Mouse (Mus musculus): ENCODE results near the gene Hbs1l.

Gene Hbs1l

DNA sequence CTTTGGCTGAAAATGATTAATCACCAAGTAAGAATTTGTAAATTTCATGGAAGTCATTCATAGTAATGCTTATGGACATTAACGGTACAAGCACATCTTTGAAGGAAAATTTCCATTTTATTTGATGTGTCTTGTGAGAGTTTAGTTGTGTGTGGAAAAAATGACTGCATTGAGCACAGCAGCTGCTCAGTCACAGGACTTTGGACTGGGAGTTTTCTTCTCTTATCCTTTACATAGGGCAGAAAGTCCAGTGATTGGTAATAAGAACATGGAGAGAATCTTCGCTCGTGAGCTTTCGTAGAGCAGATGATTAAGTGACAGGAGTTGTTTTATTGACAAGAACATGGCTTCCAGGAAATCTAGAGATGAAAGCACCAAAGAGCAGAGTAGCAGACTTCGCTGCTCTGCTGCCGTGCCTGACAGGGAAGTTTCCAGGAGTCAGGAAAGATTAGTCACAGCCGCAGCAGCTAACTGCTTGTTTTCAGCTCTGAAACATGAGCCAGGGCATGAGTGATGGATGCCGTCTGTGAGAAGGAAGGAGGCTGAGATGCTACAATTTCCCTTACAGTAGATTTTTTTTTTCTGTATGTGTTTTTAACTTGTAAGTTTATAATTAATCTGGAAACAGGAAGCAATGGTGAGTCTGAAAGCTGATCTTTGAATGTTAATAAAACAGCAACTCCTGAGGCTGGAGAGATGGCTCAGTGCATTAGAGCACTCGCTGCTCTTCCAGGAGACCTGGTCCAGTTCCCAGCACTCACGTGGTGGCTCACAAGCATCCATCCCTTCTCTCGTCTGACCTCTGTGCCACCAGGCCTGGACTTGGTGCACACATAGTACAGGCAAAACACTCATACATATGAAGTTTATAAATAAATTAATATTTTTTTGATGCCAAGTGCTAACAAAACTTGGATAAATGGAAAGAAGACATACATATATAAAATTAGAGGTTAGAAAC, 9.2 kb downstream of the Hbs1l start:
- DNase-seq (ENCODE audit: low spot score): no peak

DNA sequence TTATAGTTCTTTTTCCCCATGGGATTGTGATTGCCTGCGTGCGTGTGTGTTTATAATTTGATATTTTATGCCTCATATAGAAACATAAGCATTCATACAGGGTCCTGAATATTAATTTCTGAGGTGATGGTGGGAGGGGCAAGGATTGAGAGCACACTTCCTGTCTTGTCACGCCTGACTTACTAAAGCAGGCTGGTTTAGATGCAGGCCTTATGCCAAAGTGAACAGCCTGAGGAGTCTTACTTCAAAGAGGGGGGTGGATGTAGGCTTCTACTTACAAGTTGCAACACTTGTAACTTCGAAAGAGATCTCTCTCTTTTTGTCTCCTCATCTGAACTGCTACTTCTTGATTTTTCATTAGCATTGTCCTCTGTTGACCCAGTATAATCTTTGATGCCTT, 18.0 kb downstream of the Hbs1l start:
- DNase-seq (ENCODE audit: low spot score): no peak

DNA sequence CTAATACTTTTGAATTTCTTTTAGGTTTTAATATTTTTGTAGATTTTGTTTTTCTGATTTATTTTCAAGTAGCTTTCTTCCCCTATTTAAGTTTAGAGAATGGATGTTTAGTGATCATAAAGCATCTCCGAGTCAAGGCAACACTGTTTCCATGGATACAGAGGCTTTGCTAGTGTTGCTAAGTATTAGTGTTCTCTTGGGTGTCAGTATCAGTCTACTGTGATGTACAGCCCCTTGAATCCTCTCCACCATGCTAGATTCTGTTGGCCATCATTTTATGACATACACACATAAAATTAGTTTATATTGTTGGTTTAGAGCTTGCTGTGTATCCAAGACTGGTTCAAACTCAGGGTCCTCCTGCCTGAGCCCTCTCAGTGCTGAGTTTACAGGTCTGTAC, 20.3 kb downstream of the Hbs1l start:
- DNase-seq (ENCODE audit: low spot score): no peak

DNA sequence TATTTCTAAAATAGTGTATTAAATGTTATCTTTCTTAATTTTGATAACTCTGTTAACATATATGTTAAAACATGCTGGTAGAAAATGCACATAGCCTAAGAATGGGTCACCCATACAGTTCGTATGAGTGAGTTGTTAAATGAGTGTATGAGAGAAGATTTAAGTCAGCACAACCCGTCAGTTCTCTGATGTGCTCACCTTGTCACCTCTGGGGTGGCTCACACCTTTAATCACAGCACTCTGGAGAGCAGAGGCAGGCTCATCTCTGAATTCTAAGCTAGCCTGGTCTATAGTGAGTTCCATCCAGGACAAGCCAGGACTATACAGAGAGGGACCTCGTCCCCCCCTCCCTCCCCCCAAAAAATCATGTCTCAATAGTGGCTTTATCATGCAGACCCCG, 22.5 kb downstream of the Hbs1l start:
- DNase-seq (ENCODE audit: low spot score): no peak

DNA sequence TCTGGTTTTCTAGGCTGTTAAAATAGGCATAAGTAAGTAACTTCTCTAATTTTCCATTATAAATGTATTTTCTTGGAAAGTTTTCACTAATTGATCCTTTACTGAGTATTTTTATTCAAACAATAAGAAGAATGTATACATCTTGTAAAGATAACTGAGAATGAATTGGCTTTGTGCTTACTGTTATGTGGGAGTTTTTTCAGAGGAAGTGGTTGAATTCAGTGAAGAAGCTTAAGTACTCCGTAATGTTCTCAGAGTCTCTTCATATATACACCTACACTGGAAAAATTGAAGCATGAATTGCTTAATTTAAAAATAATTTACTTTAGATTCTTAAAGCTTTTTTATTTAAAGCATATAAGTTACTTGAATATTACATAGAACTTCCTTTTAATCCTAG, 23.2 kb downstream of the Hbs1l start:
- no peak for DNase-seq (ENCODE audit: low spot score)

DNA sequence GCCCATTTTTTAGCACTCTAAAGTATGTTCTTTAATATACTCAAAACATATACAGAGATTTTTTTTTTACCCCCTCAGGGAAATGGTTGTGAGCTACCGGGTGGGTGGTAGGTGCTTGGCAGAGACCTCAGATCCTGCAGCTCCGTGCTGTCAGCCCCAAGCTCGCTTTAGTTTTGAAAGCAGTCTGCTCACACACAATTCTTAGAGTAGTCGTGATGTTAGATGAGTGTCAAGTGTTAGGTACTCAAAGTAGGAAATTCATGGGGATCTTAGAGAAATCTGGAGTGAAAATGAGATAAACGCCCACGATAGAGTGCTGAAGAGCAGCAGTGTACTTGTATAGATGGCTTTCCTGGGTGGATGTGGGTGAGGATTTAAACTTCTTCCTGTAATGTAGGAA, 24.8 kb downstream of the Hbs1l start:
- no peak for DNase-seq (ENCODE audit: low spot score)

DNA sequence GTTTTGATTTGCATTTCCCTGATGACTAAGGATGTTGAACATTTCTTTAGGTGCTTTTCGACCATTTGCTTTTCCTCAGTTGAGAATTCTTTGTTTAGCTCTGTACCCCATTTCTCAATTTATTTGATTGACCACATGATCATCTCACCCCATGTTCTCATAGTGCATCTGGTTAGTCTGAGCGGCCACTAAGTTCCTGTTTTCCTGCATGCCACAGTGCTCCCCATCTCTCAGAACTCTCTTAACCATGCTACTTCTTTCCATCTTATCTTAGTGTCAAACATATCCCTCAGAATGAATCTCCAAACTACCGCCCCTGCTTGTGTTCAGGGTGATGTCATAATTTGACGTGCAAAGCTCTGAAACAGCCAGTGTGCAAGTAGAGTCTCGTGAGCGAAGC, 30.6 kb downstream of the Hbs1l start:
- no peak for DNase-seq (ENCODE audit: low spot score)

DNA sequence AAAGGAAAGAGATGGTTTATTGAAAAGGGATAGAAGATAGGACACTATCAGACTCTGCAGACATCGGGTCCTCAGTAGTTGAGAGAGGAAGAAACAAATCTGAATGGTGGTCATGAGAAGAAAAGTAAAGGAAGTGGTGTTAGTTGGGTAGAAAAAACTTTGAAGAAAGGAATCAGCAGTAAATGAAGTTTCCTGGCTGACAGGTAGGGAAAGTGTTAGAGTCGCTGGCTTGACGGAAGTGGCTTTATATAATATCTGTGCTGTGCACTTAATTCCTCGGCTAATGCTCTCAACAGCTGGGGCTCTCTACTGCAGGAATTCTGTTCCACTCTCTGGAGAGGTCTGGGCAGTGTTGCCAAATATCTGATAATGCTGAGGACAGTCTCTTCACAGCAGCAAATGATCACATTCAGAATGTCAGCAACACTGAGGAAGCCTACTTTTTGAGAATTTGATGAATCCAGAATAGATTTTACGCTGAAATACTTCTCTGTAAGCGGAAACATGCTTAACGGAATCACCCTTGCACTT, 31.9 kb downstream of the Hbs1l start:
- DNase-seq (ENCODE audit: low spot score): no peak

DNA sequence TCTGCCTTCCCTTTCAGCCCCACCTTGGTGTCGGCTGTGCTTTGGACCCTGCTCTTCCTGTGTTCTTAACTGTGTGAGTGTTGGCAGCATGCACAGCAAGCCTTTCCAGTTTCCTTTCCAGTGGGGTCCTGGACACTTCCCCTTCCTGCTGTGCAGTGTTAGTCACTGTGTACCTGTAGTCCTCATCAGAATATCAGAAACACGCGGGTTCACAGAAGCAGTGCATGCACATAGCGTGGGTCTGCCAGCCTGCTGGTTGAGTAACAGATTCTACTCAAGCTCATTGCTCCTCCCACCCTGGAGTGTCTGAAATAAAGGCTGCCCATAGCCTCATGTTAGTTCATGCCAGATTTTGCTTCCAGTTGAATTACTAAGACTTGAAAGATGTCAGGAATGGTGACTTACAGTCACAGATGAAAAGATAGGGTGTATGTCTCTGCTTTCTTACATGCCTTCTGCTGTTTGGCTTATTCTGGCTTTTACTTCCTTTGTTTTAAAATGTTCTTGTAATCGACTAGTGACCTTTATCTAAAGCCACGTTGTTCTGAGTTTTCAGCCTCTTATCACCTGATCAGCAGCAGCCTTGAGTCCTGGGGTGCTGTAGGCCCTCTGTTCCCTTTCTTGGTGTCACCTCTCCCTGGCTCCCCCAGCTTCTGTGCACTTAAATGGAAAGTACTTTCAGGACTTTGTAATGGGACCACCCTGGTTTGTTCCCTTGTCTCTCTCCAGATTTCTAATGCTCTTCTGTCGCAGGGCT, 38.7 kb downstream of the Hbs1l start:
- no peak for DNase-seq (ENCODE audit: low spot score)

DNA sequence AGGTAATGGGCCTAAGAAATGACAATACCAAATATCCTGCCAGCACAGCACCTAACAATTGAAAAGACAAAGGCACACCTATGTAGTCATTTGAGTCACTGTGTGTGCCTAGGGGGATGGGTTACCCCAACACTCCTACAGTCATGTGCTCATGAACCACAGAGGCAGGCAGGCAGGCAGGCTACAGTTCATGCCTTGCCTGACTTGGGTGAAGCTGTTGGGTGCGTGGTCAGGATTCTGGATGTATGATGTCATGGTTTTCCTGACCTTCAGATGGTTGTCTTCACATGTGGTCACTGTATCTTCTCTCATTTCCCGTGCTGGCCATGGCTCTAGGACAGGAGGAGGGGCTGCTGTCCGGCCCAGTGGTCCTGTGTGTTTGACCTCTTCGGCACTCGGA, 39.8 kb downstream of the Hbs1l start:
- no peak for DNase-seq (ENCODE audit: low spot score)

DNA sequence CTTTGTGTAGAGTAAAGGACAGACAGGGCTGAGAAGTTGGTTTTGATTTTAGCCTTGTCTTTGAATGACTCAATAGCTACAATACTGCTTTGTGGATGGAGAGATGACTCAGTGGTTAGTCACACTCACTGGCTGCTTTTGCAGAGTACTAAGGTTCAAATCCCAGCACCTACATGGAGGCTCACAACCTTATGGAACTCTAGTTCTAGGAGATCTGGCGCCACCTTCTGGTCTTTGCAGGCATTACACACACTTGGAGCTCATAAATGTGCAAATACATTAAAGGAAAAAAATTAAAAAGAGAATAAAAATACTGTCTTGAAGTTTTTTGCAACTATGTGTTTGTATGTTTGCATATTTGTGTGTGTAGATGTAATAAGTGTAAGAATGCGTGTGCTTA, 41.4 kb downstream of the Hbs1l start:
- no peak for DNase-seq (ENCODE audit: low spot score)

DNA sequence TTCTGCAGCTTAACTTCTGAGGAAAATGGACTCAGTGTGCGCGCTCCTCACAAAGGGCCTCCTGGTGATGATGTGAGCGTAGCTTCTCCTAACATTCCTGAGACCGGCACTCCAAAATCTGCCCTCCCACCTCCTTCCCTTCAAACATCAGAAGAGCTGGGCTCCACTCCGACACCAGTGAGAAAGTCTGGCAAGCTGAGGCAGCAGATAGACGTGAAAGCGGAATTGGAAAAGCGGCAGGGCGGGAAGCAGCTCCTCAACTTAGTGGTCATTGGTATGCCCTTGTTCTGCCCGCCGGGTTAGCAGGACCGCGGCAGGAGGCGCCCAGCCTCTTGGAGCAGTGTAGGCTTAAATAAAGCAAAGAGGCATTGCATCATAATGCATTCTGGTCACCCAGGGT, 45.9 kb downstream of the Hbs1l start:
- no peak for DNase-seq (ENCODE audit: low spot score)

DNA sequence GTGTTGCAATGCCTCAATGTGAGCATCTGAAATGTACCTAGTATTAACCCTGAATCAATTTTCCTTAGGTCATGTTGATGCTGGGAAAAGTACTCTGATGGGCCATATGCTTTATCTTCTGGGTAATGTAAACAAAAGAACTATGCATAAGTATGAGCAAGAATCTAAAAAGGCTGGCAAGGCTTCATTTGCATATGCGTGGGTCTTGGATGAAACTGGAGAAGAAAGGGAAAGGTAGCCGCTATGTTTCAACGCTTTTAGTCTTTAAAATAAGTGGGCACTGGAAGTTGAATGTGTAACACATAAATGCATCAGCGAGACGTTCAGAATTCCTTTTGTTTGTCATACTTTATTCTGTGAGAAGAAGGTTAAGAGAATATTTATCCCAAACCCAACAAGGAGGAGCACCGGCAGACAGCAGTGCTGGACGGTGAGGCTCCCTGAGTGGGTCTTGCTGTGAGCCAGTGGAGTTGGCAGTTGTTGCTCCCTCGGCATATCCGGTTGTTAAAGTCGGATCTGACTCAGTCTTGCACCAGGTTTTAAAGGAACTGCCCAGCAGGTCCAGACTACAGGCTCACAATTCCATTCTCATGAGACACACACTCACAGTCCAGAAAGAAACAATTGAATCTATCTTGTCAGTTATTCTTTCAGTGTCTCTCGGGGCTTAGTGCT, 46.7 kb downstream of the Hbs1l start:
- no peak for DNase-seq (ENCODE audit: low spot score)

DNA sequence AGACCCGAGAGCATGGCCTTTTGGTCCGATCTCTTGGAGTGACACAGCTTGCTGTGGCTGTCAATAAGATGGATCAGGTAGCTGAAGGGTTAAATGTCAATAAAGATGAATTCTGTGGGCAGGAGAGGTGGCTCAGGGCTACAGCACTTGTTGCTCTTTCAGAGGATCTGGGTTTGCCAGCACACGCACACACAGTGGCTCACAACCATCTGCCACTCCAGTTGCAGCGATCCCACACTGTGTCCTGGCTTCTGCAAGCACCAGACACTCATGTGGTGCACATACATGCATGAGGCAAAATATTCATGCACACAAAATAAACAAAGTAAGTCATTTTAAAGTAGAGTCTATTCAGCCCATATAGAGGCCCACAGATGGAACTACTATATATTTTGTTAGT, 51.6 kb downstream of the Hbs1l start:
- no peak for DNase-seq (ENCODE audit: low spot score)

DNA sequence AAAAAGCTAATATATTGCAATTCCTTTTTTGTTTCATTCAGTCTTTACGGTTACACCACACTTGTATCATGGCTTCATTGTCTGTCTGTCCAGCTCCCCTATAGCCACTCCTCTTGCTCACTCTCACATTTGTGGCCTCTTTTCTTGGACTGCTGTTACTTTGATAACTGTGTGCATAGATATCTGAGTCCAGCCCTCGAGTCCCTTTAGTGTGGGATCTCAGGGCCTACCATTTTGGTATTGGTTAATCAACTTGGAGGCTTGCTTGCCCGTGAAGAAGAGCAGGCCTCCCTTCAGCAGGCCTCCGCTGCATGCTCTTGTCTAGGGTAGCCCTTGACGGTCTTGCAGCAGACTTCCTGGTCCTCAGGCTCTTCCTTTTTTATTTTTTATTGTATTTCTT, 53.7 kb downstream of the Hbs1l start:
- no peak for DNase-seq (ENCODE audit: low spot score)

DNA sequence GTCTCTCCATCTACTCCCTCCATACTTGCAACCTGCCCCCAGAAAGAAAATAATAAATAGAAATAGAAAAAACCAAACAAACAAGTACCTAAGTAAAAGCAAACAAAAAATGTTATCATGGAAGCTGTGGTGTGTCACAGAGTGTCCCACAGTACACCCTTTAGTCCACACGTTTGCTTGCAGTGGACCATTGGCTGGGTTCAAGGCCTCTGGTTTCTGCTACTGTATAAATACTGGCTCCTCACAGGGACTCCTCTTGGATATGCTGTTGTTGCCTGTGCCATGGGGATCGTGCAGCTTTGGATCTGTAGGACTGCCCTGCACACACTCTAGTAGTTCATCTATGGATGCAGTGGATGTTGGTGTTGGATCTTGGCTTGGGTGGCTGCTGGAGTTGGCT, 54.2 kb downstream of the Hbs1l start:
- no peak for DNase-seq (ENCODE audit: low spot score)

DNA sequence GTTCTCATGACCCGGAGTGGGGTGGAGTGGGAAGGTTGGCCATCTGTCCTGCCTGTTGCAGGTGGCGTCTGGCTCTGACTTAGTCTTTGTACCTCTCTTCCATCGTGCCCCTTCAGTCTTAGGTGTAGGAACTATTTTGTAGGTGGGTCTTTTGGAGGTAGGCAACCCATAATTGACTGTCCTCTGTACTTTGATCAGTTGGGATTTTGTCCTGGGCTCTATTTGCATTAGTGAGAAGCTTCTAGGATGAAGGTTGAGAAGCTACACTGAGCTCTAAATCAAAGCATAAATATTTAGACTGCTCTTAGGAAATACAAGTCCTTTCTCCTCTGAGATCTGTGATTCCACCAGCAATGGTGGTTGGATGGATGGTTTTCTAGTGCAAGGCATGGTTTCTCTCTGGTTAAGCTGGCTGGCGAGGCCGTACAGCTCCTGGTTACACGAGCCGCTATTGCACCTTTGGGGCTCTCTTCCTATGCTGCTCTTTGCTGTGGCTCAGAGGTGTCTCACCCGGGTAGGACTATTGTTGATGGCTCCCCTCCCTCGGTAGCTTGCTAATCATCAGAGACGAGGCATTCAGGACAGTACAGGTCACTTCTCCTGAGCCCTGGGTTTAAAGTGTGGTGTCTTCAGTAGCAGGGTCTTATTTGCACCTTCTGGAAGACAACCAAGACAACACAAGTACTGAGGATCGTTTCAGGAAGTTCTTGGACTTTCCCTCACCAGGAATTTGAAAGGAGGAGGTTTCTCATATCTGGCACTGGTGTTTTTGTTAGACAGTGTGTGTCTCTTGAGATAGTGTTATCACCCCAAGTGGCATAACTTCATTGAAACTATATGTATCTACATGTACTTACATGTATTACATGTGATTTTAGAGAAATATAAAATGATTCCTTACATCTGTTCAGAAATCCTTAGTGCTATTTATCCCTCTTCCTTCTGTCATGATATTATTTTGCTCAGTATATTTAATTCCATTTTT, 55.0 kb downstream of the Hbs1l start:
- DNase-seq (ENCODE audit: low spot score): no peak

DNA sequence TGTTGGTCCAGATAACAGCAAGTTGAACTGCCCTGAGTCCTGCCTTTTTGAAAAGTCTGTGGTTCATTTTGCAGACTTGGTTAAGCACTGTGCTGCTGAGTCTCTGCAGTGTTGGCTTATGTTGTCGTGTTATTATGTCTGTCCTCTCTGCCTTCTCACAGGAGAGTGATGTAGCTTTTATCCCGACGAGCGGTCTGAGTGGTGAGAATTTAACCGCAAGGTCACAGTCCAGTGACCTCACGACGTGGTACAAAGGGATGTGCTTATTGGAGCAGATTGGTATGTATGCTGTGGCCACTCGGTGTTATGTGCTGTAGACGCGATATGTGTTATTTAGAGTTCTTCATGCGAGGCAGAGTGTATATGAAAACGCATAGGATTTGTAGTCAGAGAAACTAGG, 56.0 kb downstream of the Hbs1l start:
- DNase-seq (ENCODE audit: low spot score): no peak

DNA sequence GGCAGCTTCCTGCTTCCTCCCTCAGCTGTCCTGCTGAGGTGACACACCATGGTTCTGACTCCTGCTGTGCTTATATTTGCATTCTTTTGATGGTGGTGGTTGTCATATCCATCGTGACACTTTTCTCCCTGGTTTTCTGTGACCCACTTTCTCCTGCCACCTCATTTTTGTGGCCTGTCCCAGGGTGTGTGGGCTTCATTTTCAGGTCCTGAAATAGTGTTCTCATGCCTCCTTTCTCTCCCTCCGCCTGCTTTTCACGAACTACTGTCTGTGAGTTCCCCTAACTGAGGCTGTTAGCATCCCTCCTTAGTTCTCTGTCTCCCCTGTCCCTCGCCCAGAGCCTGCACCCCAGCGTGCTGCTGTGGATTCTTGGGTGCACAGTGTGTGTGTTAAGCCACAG, 58.1 kb downstream of the Hbs1l start:
- no peak for DNase-seq (ENCODE audit: low spot score)

DNA sequence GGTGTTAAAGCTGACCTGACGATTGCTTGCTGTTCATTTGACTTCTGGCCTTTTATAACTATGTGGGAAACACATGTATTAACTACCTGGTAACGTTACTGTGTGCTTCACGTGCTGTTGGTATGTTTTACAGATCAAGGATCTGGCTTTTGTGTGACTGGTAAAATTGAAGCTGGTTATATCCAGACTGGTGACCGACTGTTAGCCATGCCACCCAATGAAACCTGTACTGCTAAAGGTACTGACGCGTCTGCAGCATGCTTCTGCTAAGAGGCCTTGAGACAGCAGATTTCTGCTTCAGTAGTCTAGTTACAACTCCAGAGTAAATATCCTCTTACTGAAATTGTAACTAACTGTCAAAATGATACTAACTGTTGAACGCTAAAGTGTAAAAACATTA, 58.7 kb downstream of the Hbs1l start:
- no peak for DNase-seq (ENCODE audit: low spot score)

DNA sequence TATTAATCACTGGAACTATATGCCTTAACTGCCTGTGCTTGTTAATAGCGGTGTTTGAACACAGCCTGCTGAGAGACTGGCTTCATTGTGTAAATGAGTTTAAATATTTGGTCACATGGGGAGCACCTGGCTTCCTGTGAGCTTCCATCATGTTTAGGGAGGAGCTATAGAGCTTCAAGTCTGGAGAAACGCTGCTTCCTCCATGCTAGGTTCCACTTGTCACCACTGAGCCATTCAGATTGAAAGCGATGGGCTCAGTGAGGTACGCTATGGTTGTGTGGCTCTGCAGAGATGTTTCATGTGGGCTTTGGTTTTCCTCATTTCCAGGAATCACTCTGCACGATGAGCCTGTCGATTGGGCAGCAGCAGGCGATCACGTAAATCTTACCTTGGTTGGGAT, 62.2 kb downstream of the Hbs1l start:
- DNase-seq (ENCODE audit: low spot score): no peak

All from ovary, postnatal 10 days (tissue).